Mouse (Mus musculus) embryonic facial prominence, embryonic 11.5 days (tissue): ENCODE measurements around the gene Habp4. TPM values are rescaled to one million over a fixed set of nuclear protein-coding genes. Genes with fewer than 3 reads are reported as not detected.

Experiments used
- ATAC-seq: fragments of 200-750 bp; cut with Nextera tagmentation; replicated peaks from 2 replicates; pipeline ENCODE4 v1.8.0; 2017; ENCODE audit warnings: low read depth; ENCODE audit not compliant: insufficient number of reproducible peaks, low FRiP score, low TSS enrichment
- DNase-seq: peaks from one replicate; pipeline ENCODE4 v3.0.0-alpha.2; 2015; ENCODE audit warnings: low spot score
- H3K27ac ChIP-seq: fragments of 300-500 bp; sonication (generic); replicated peaks from 2 replicates; pipeline ENCODE4 v1.5.1; 2014; ENCODE audit warnings: mild to moderate bottlenecking, low read depth, low read length, control low read depth
- H3K27me3 ChIP-seq: fragments of 300-500 bp; sonication (generic); 2 replicates; pipeline ENCODE4 v1.6.1; 2014; ENCODE audit warnings: mild to moderate bottlenecking, low read length, moderate library complexity, mixed read lengths; ENCODE audit not compliant: control insufficient read depth, insufficient read depth
- H3K36me3 ChIP-seq: fragments of 300-500 bp; sonication (generic); replicated peaks from 2 replicates; pipeline ENCODE4 v1.6.1; 2014; ENCODE audit warnings: low read depth, mild to moderate bottlenecking, low read length, moderate library complexity, mixed read lengths; ENCODE audit not compliant: control insufficient read depth, insufficient read depth
- H3K4me1 ChIP-seq: fragments of 300-500 bp; sonication (generic); 2 replicates; pipeline ENCODE4 v1.6.1; 2014; ENCODE audit warnings: low read length, mixed read lengths; ENCODE audit not compliant: control insufficient read depth, insufficient read depth
- H3K4me2 ChIP-seq: fragments of 300-500 bp; sonication (generic); 2 replicates; pipeline ENCODE4 v1.6.1; 2014; ENCODE audit warnings: low read depth, mild to moderate bottlenecking, control low read depth, low read length, moderate library complexity
- H3K4me3 ChIP-seq: fragments of 300-500 bp; sonication (generic); 2 replicates; pipeline ENCODE4 v1.5.1; 2014; ENCODE audit warnings: low read depth, low read length, control low read depth
- H3K9ac ChIP-seq: fragments of 300-500 bp; sonication (generic); replicated peaks from 2 replicates; pipeline ENCODE4 v1.6.1; 2014; ENCODE audit warnings: mild to moderate bottlenecking, control low read depth, low read length
- H3K9me3 ChIP-seq: fragments of 300-500 bp; sonication (generic); replicated peaks from 2 replicates; pipeline ENCODE4 v1.6.1; 2016; ENCODE audit warnings: mild to moderate bottlenecking, low read length, inconsistent platforms, mixed read lengths; ENCODE audit not compliant: control insufficient read depth
- whole genome bisulfite sequencing: fragments of 180-500 bp; shearing (Covaris S2); extraction: QIAGEN DNeasy Blood & Tissue Kit; methylation state at CpG from one replicate; pipeline ENCODE4 v1.1.7; 2014; 5-methylcytosine and 5-hydroxymethylcytosine counted together
- polyA plus RNA-seq: library from polyadenylated mRNA; unstranded; fragments of >200 nt; fragmentation: Nextera tagmentation; extraction: Ambion mirVana; gene quantifications from 2 replicates; pipeline ENCODE4 v1.2.1, GENCODE M21; 2014

Gene Habp4
- polyA plus RNA-seq, 1 experiment from 2014 or later = 26.0 TPM

GRCm38 (mm10) chr13:64129616-64130375 is 31.8 kb upstream of the Habp4 start:
- peak overlapping the region; percentile 55 for H3K4me3 ChIP-seq
- H3K9ac ChIP-seq = peak overlapping the region; percentile 74
- DNase-seq (peak; percentile 60), ATAC-seq (no peak)
- H3K4me2 ChIP-seq = peak overlapping the region; percentile 91
- H3K27me3 ChIP-seq = no peaks in the 10 kb centered on the region
- no peaks in the 10 kb centered on the region for H3K4me1 ChIP-seq
- H3K36me3 ChIP-seq = no peaks in the 10 kb centered on the region
- H3K9me3 ChIP-seq = no peaks in the 10 kb centered on the region
- H3K27ac ChIP-seq = no peak overlapping the region
- 43% methylated on average over 15 of the region's 15 CpGs for WGBS

GRCm38 (mm10) chr13:64150121-64150520 is 11.5 kb upstream of the Habp4 start:
- no peaks in the 10 kb centered on the region for H3K36me3 ChIP-seq
- no peak overlapping the region for H3K9ac ChIP-seq
- H3K4me3 ChIP-seq = no peak overlapping the region
- DNase-seq (no peak), ATAC-seq (no peak)
- no peaks in the 10 kb centered on the region for H3K9me3 ChIP-seq
- no peak overlapping the region for H3K4me2 ChIP-seq
- H3K27ac ChIP-seq = no peak overlapping the region
- H3K4me1 ChIP-seq = no peaks in the 10 kb centered on the region
- WGBS = 73% methylated on average over 5 of the region's 5 CpGs
- no peaks in the 10 kb centered on the region for H3K27me3 ChIP-seq

GRCm38 (mm10) chr13:64152241-64152669 is 9.4 kb upstream of the Habp4 start:
- H3K27ac ChIP-seq = peak overlapping the region; percentile 88
- H3K9ac ChIP-seq = peak overlapping the region; percentile 75
- H3K36me3 ChIP-seq = no peaks in the 10 kb centered on the region
- H3K4me2 ChIP-seq = peak overlapping the region; percentile 90
- H3K27me3 ChIP-seq = no peaks in the 10 kb centered on the region
- H3K4me1 ChIP-seq = no peaks in the 10 kb centered on the region
- DNase-seq (peak; percentile 87), ATAC-seq (peak; percentile 39)
- under 1% methylated on average over 42 of the region's 42 CpGs for WGBS
- H3K4me3 ChIP-seq = peak overlapping the region; percentile 93
- H3K9me3 ChIP-seq = no peaks in the 10 kb centered on the region

GRCm38 (mm10) chr13:64152671-64153082 is 8.9 kb upstream of the Habp4 start:
- 0% methylated on average over 60 of the region's 61 CpGs for WGBS
- H3K9ac ChIP-seq = peak overlapping the region; percentile 75
- DNase-seq = no peak
- H3K27ac ChIP-seq = peak overlapping the region; percentile 88
- peak overlapping the region; percentile 90 for H3K4me2 ChIP-seq
- no peaks in the 10 kb centered on the region for H3K4me1 ChIP-seq
- no peaks in the 10 kb centered on the region for H3K27me3 ChIP-seq
- no peaks in the 10 kb centered on the region for H3K9me3 ChIP-seq
- ATAC-seq = peak; percentile 25; the same call in 1 of the 2 replicates
- H3K36me3 ChIP-seq = no peaks in the 10 kb centered on the region
- peak overlapping the region; percentile 93 for H3K4me3 ChIP-seq

GRCm38 (mm10) chr13:64153083-64153682 is 8.4 kb upstream of the Habp4 start, which contains the start of gene Zfp367:
TSS of gene Zfp367 (minus strand) at chr13:64153202.
- peak within 1 kb of the TSS; percentile 88 for H3K27ac ChIP-seq
- 0% methylated on average over 55 of the region's 56 CpGs for WGBS
- H3K36me3 ChIP-seq = no peaks in the 10 kb centered on the region
- peak; percentile 98 for DNase-seq
- H3K27me3 ChIP-seq = no peaks in the 10 kb centered on the region
- H3K4me2 ChIP-seq = peak within 1 kb of the TSS; percentile 90
- H3K9me3 ChIP-seq = no peaks in the 10 kb centered on the region
- ATAC-seq = peak; percentile 95
- H3K9ac ChIP-seq = peak within 1 kb of the TSS; percentile 75
- peak within 1 kb of the TSS; percentile 93 for H3K4me3 ChIP-seq
- H3K4me1 ChIP-seq = no peaks in the 10 kb centered on the region

- DNase-seq = peak; percentile 66
- H3K9ac ChIP-seq = peak overlapping the region; percentile 3; the same call in 1 of the 2 replicates
- WGBS = under 1% methylated on average over 18 of the region's 18 CpGs
- no peaks in the 10 kb centered on the region for H3K36me3 ChIP-seq
- H3K27ac ChIP-seq = no peak overlapping the region
- ATAC-seq = peak; percentile 57
- no peaks in the 10 kb centered on the region for H3K9me3 ChIP-seq
- peak overlapping the region; percentile 45 for H3K4me2 ChIP-seq
- H3K27me3 ChIP-seq = no peaks in the 10 kb centered on the region
- peak overlapping the region; percentile 93 for H3K4me3 ChIP-seq
- no peaks in the 10 kb centered on the region for H3K4me1 ChIP-seq
Measured at GRCm38 (mm10) chr13:64153751-64154267, 7.8 kb upstream of the Habp4 start.

GRCm38 (mm10) chr13:64154651-64155050 is 7.0 kb upstream of the Habp4 start:
- no peak for DNase-seq
- no peaks in the 10 kb centered on the region for H3K27me3 ChIP-seq
- H3K36me3 ChIP-seq = no peaks in the 10 kb centered on the region
- H3K4me3 ChIP-seq = no peak overlapping the region
- no peak overlapping the region for H3K9ac ChIP-seq
- ATAC-seq = no peak
- H3K27ac ChIP-seq = no peak overlapping the region
- no peak overlapping the region for H3K4me2 ChIP-seq
- H3K4me1 ChIP-seq = no peaks in the 10 kb centered on the region
- H3K9me3 ChIP-seq = no peaks in the 10 kb centered on the region
- WGBS = 61% methylated on average over 2 of the region's 2 CpGs

- Histone ChIP-seq H3K27ac (no peak overlapping the region), H3K27me3 (no peaks in the 10 kb centered on the region), H3K9me3 (no peaks in the 10 kb centered on the region), H3K4me3 (no peak overlapping the region), H3K9ac (no peak overlapping the region), H3K36me3 (no peaks in the 10 kb centered on the region), H3K4me2 (no peak overlapping the region), H3K4me1 (no peaks in the 10 kb centered on the region)
- DNase-seq (peak; percentile 69), ATAC-seq (no peak)
- WGBS = 9% methylated on average over 1 of the region's 1 CpGs
Measured at GRCm38 (mm10) chr13:64155171-64155571, 6.5 kb upstream of the Habp4 start.
